Mouse (Mus musculus): ENCODE measurements at regions not wholly inside any gene's neighbourhood (a gene's known extent, or its start where the extent isn't known, plus 50 kb on each side); places are given as distances from the start of the nearest gene placed in this dataset.

DNA sequence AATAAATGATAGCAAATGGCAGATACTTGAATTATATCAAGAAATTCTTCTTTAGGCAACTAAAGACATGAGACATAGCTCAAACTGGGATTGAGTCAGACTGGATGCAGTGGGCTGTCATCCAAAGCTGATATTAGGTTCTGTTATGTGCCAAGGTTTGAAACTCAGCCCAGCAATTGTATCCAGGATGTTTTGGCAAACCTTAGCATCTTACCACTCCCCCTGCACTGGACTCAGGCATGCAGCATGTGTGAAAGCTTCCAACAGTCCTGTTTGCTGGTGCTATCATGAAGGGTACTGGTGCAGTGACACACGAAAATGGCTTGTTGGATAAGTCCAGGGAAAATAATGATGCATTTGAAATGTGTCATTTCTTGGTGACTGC is 282.9 kb upstream of the Meis2 start:
- dilution Hi-C loops (cut with MboI; ENCODE audit: extremely low pct_ligation_motif_present, extremely low pct_unique_long_range_greater_than_20kb, low sequenced_read_pairs) (no loop called here), in situ Hi-C loops (cut with MboI; ENCODE audit: low pct_ligation_motif_present, low pct_unique_long_range_greater_than_20kb, low sequenced_read_pairs) (no loop called here)
- Histone ChIP-seq H3K4me3 (replicated peaks in 1 of 3; ENCODE audit: low read depth in 2 of 3, low read length in 2 of 3, poor library complexity in 1 of 3) (no peak overlapping the region), H3K27ac (ENCODE audit: insufficient read depth, low read depth) (no peak overlapping the region), H3K79me2 (replicated peaks; ENCODE audit: control insufficient read depth, extremely low read depth, insufficient read depth, poor library complexity, severe bottlenecking) (no peaks in the 10 kb centered on the region), H3K36me3 (replicated peaks in 1 of 2; ENCODE audit: control insufficient read depth in 1 of 2, insufficient read depth in 1 of 2, low read length in 1 of 2) (no peaks in the 10 kb centered on the region), H3K9me3 (replicated peaks; ENCODE audit: low read length) (peaks cover 24% of the 10 kb centered on the region), H3K9ac (ENCODE audit: insufficient read depth, low read depth) (no peak overlapping the region), H3K4me2 (ENCODE audit: insufficient read depth, low read depth, poor library complexity, severe bottlenecking) (no peak overlapping the region), H3K4me1 (ENCODE audit: control insufficient read depth in 1 of 2, insufficient read depth in 2 of 2) (no peaks in the 10 kb centered on the region), H3K27me3 (replicated peaks) (no peaks in the 10 kb centered on the region)
- TF ChIP-seq TCF12 (IDR thresholded peaks at IDR 0.05; ENCODE audit: low read depth, low read length): no peak
- TF ChIP-seq POLR2A (IDR thresholded peaks at IDR 0.05; ENCODE audit: low read depth, low read length): no peak
- TF ChIP-seq JUN (IDR thresholded peaks at IDR 0.05; ENCODE audit: insufficient read depth, low read depth, low read length): no peak
- TF ChIP-seq POLR2AphosphoS2 (IDR thresholded peaks at IDR 0.05; ENCODE audit: low read depth, low read length): no peak
- TF ChIP-seq CHD1 (IDR thresholded peaks at IDR 0.05; ENCODE audit: low read depth, low read length): no peak
- TF ChIP-seq TBP (conservative IDR thresholded peaks at IDR 0.05; ENCODE audit: low read depth, low read length): no peak
- TF ChIP-seq CHD2 (IDR thresholded peaks at IDR 0.05; ENCODE audit: low read length): no peak
- TF ChIP-seq RCOR1 (conservative IDR thresholded peaks at IDR 0.05; ENCODE audit: low read depth, low read length): no peak
- no peak for TF ChIP-seq USF1 (IDR thresholded peaks at IDR 0.05; ENCODE audit: low read depth, low read length)
- TF ChIP-seq UBTF (IDR thresholded peaks at IDR 0.05; ENCODE audit: low read depth, low read length): no peak
- TF ChIP-seq PAX5 (IDR thresholded peaks at IDR 0.05; ENCODE audit: low read length): no peak
- no peak for DNase-seq (ENCODE audit: extremely low read depth)

DNA sequence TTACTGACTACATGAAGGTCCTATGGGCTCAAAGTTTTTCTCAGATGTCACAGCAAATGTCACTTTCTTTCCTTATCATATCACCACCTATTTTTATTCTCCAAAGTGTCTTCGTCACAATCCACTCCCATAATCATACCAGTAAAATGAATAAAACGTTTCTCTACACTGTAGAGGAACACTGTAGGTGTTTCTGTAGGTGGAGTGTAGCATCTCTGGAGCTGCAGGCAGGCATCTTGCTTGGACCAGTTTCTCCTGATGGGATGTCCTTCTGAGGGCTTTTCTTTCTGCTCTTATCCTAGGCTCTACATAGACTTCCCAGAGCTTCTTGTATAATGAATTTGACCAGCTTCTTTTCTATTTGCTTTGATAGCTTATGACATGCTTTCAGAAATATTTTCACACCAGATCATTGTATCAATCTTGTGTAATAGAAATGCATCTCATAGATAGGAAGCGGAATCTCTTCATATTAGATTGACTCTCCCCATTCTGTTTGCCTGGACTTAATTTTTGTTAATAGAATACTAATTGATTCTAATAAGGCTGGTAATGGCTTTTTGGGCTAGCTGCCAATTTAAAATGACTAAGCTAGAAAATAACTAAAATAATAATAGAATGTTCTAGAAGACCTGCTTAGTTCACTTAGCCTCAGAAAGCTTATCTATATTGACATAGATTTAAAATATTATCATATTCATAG is 282.3 kb upstream of the Meis2 start:
- Histone ChIP-seq H3K9ac (ENCODE audit: insufficient read depth, low read depth) (no peak overlapping the region), H3K36me3 (replicated peaks in 1 of 2; ENCODE audit: control insufficient read depth in 1 of 2, insufficient read depth in 1 of 2, low read length in 1 of 2) (no peaks in the 10 kb centered on the region), H3K79me2 (replicated peaks; ENCODE audit: control insufficient read depth, extremely low read depth, insufficient read depth, poor library complexity, severe bottlenecking) (no peaks in the 10 kb centered on the region), H3K4me2 (ENCODE audit: insufficient read depth, low read depth, poor library complexity, severe bottlenecking) (no peak overlapping the region), H3K27me3 (replicated peaks) (no peaks in the 10 kb centered on the region), H3K4me1 (ENCODE audit: control insufficient read depth in 1 of 2, insufficient read depth in 2 of 2) (no peaks in the 10 kb centered on the region), H3K27ac (ENCODE audit: insufficient read depth, low read depth) (no peak overlapping the region), H3K9me3 (replicated peaks; ENCODE audit: low read length) (peaks cover 25% of the 10 kb centered on the region), H3K4me3 (replicated peaks in 1 of 3; ENCODE audit: low read depth in 2 of 3, low read length in 2 of 3, poor library complexity in 1 of 3) (no peak overlapping the region)
- dilution Hi-C loops (cut with MboI; ENCODE audit: extremely low pct_ligation_motif_present, extremely low pct_unique_long_range_greater_than_20kb, low sequenced_read_pairs): no loop called here
- no peak for DNase-seq (ENCODE audit: extremely low read depth)
- in situ Hi-C loops (cut with MboI; ENCODE audit: low pct_ligation_motif_present, low pct_unique_long_range_greater_than_20kb, low sequenced_read_pairs): no loop called here
- no peak for TF ChIP-seq JUND (conservative IDR thresholded peaks at IDR 0.05; ENCODE audit: low read depth, low read length)
- TF ChIP-seq MAX (IDR thresholded peaks at IDR 0.05; ENCODE audit: low read length): no peak
- TF ChIP-seq MAZ (IDR thresholded peaks at IDR 0.05; ENCODE audit: low read depth, low read length): no peak
- no peak for TF ChIP-seq MYC (IDR thresholded peaks at IDR 0.05; ENCODE audit: low read depth, low read length)
- TF ChIP-seq CHD2 (IDR thresholded peaks at IDR 0.05; ENCODE audit: low read length): no peak
